Mouse (Mus musculus) stomach, postnatal 0 days (tissue): Measurements from ENCODE around the gene Vmn1r85. TPM values are rescaled to one million over a fixed set of nuclear protein-coding genes. Genes with fewer than 3 reads are reported as not detected.
"Not testable (repeated sequence)": the region's sequence is repeated elsewhere in the genome, so short reads cannot be mapped to it uniquely, and the experiment has no call there.

ENCODE experiments used
- ATAC-seq: fragments of 200-750 bp; cut with Nextera tagmentation; 2 replicates; pipeline ENCODE4 v1.8.0; 2017; ENCODE audit not compliant: low FRiP score, low TSS enrichment
- DNase-seq: peaks from one replicate; pipeline ENCODE4 v3.0.0-alpha.2; 2016; ENCODE audit warnings: low spot score
- H3K27ac ChIP-seq: fragments of 300-500 bp; sonication (generic); replicated peaks from 2 replicates; pipeline ENCODE4 v1.5.1; 2014; ENCODE audit warnings: mild to moderate bottlenecking, control low read depth
- H3K27me3 ChIP-seq: fragments of 300-500 bp; sonication (generic); 2 replicates; pipeline ENCODE4 v1.6.1; 2014; ENCODE audit warnings: low read length; ENCODE audit not compliant: control insufficient read depth, insufficient read depth
- H3K36me3 ChIP-seq: fragments of 300-500 bp; sonication (generic); 2 replicates; pipeline ENCODE4 v1.6.1; 2014; ENCODE audit warnings: low read length, mixed read lengths; ENCODE audit not compliant: control insufficient read depth, insufficient read depth
- H3K4me1 ChIP-seq: fragments of 300-500 bp; sonication (generic); replicated peaks from 2 replicates; pipeline ENCODE4 v1.6.1; 2014; ENCODE audit warnings: antibody characterized with exemption; ENCODE audit not compliant: control insufficient read depth, insufficient read depth
- H3K4me2 ChIP-seq: fragments of 300-500 bp; sonication (generic); replicated peaks from 2 replicates; pipeline ENCODE4 v1.6.1; 2014; ENCODE audit warnings: low read depth, mild to moderate bottlenecking, control low read depth, moderate library complexity
- H3K4me3 ChIP-seq: fragments of 300-500 bp; sonication (generic); 2 replicates; pipeline ENCODE4 v1.5.1; 2014; ENCODE audit warnings: low read depth, low read length, control low read depth
- H3K9ac ChIP-seq: fragments of 300-500 bp; sonication (generic); 2 replicates; pipeline ENCODE4 v1.6.1; 2014; ENCODE audit warnings: mild to moderate bottlenecking, low read length, control low read depth, mixed read lengths
- H3K9me3 ChIP-seq: fragments of 300-500 bp; sonication (generic); 2 replicates; pipeline ENCODE4 v1.6.1; 2016; ENCODE audit warnings: low read length; ENCODE audit not compliant: control insufficient read depth
- CTCF ChIP-seq: IDR thresholded peaks from 2 replicates; pipeline ENCODE4 v1.5.1; 2016; ENCODE audit warnings: antibody characterized with exemption, low read depth, mild to moderate bottlenecking, moderate library complexity
- EP300 ChIP-seq: optimal IDR thresholded peaks from 2 replicates; pipeline ENCODE3; 2016; ENCODE audit warnings: antibody characterized with exemption
- WGBS: fragments of 180-500 bp; shearing (Covaris S2); extraction: QIAGEN DNeasy Blood & Tissue Kit; methylation state at CpG from one replicate; pipeline ENCODE4 v1.1.7; 2014; 5-methylcytosine and 5-hydroxymethylcytosine counted together
- polyA plus RNA-seq: library from polyadenylated mRNA; unstranded; fragments of >200 nt; fragmentation: Nextera tagmentation; extraction: Ambion mirVana; gene quantifications from 2 replicates; pipeline ENCODE4 v1.2.1, GENCODE M21; 2015

Vmn1r85 gene
- polyA plus RNA-seq, 1 experiment from 2014 or later: not detected

DNA sequence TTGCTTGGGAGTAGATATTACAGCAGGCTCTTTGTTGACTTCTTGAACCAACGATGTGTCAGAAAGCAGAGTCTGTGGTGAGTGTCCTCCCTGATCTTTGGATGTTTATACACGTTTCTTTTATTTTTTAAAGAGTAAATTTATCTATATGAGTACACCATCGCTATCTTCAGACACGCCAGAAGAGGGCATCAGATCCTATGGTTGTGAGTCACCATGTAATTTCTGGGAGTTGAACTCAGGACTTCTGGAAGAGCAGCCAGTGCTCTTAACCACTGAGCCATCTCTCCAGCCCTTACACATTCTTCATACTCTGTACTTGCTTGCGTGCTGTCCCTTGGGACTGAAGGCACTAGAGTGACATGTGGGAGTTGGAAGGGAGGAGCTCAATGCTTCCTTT is 22.7 kb downstream of the Vmn1r85 start:
- Histone ChIP-seq H3K4me3 (no peak overlapping the region), H3K4me1 (no peaks in the 10 kb centered on the region), H3K27me3 (no peaks in the 10 kb centered on the region), H3K36me3 (no peaks in the 10 kb centered on the region), H3K27ac (no peak overlapping the region), H3K9me3 (no peaks in the 10 kb centered on the region), H3K9ac (no peak overlapping the region), H3K4me2 (no peak overlapping the region)
- WGBS: 49% methylated on average over 5 of the region's 5 CpGs
- TF ChIP-seq EP300 (no peak), CTCF (no peak)
- DNase-seq: no peak
- ATAC-seq: no peak

DNA sequence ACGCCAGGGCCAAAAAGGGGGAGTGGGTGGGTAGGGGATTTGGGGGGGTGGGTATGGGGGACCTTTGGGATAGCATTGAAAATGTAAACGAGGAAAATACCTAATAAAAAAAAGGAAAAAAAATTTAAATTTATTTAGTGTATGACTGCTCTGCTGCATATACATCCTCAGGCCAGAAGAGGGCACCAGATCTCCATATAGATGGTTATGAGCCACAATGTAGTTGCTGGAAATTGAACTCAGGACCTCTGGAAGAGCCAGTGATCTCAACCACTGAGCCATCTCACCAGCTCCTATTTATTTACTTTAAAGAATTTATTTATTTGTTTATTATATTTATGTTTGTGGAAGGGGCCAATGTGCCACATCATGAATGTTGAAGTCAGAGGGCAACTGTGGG is 31.6 kb downstream of the Vmn1r85 start:
- not testable (repeated sequence) for H3K9me3 ChIP-seq, H3K4me1 ChIP-seq, DNase-seq, ATAC-seq, H3K4me3 ChIP-seq, H3K36me3 ChIP-seq, H3K4me2 ChIP-seq, H3K9ac ChIP-seq, H3K27me3 ChIP-seq, H3K27ac ChIP-seq
- TF ChIP-seq CTCF: peak; percentile 64
- WGBS: 57% methylated on average over 2 of the region's 2 CpGs

DNA sequence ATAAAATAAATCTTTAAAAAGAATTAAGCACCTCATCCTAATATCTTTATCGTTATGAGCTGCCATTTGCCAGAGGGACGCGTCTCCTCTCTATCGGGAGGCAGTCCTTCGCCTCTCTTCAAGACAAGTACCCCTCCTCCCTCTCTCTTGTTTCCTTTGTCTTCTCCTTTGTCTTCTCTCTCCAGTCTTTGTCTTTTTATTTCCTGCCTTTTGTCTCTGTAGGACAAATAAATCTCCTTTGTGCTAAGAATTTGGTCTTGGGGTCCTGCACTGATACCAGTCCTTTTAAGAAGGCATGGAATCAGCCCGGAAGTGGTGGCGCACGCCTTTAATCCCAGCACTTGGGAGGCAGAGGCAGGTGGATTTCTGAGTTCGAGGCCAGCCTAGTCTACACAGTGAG is 35.4 kb downstream of the Vmn1r85 start:
- H3K36me3 ChIP-seq: no peaks in the 10 kb centered on the region
- no peak for ATAC-seq

DNA sequence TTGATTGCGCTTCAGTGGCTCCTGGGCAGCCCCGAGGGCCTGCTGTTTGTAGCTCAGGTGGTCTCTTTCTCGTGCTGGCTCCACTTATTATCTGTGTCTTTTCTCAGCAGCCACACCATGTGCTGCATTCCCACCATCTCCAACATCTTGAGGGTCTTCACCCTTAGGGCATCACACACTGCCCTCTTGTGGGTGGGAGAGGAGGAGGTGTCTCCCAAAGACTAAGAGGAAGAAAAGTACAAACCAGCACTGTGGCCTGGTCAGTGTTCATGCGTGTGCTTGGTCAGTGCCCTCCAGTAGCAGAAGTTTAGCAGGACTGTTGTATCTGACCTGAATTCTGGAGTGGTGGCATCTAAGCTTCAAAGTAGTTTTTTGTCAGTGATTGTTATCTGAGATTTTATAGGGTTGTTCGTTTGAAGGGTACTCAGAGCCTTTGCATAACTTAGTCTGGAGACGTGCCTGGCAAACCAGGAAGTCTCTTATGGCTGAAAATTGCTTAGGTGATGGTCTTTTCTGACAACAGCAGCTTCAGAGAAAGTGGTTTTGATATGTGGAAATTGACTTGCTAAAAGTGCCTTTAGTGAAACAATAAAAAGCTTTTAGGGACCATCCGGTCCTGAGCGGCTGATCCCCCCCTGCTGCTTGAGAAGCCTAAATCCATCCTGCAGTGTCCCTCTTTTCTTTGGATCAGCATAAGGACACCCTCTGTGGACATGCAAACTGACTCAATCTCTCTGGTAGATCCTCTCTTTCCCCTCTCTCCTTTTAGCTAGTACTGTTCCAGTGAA is 37.9 kb downstream of the Vmn1r85 start:
- DNase-seq: no peak
- no peak overlapping the region for H3K4me3 ChIP-seq
- H3K36me3 ChIP-seq: no peaks in the 10 kb centered on the region
- no peaks in the 10 kb centered on the region for H3K4me1 ChIP-seq
- no peak overlapping the region for H3K27ac ChIP-seq
- 62% methylated on average over 8 of the region's 8 CpGs for WGBS
- H3K9me3 ChIP-seq: no peaks in the 10 kb centered on the region
- ATAC-seq: no peak
- no peak overlapping the region for H3K4me2 ChIP-seq
- TF ChIP-seq EP300 (no peak), CTCF (peak; percentile 40)
- H3K9ac ChIP-seq: no peak overlapping the region
- H3K27me3 ChIP-seq: no peaks in the 10 kb centered on the region

More for the DNA sequence above, 35.4 kb downstream of the Vmn1r85 start:
- no peaks in the 10 kb centered on the region for H3K27me3 ChIP-seq
- no peak overlapping the region for H3K9ac ChIP-seq
- no peaks in the 10 kb centered on the region for H3K9me3 ChIP-seq
- H3K4me3 ChIP-seq: no peak overlapping the region
- H3K4me2 ChIP-seq: no peak overlapping the region
- no peak for DNase-seq
- no peaks in the 10 kb centered on the region for H3K4me1 ChIP-seq
- TF ChIP-seq EP300 (no peak), CTCF (no peak)
- H3K27ac ChIP-seq: no peak overlapping the region
- WGBS: 89% methylated on average over 9 of the region's 9 CpGs

DNA sequence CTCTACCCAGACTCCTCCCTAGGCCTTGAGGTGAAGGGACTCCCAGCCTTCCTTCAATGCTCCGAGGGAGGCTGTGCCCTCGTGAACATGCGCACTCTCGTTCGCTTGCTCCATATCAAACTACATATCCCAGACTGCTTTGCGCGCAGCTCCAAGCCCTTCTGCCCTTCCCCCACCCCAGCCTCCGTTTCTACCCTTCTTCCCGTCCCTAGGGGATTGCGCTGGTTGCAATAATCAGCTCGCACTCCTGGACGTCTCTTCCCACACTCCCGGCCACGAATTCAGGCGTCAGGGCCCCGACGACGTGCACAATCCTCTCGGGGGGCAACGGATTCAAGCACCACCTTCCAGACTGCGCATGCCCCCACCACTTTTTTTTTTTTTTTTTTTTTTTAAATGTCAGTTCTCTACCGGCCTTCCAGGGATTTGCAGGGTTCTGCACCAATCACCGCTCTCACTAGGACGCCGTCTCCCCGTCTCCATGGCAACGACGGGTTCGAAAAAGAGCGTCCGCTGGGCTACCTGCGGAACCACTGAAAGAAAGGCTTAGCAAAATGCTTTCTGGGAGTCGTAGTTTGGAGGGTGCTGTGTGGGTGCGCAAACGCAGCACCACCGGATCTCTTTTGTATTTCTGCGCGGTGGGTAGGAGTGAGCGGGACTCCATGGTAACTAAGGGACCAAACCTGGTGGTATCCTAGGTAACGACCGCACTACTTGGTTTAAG is 40.5 kb downstream of the Vmn1r85 start, which contains the start of gene Mzf1:
Gene Mzf1 (minus strand): TSS at position 478 of the 724 bp plus-strand sequence.
- H3K4me1 ChIP-seq: no peaks in the 10 kb centered on the region
- H3K4me2 ChIP-seq: peak within 1 kb of the TSS; percentile 63
- peak within 1 kb of the TSS; percentile 60 for H3K9ac ChIP-seq
- DNase-seq (peak; percentile 91), ATAC-seq (peak; percentile 96)
- H3K9me3 ChIP-seq: no peaks in the 10 kb centered on the region
- TF ChIP-seq CTCF (no peak), EP300 (no peak)
- H3K27ac ChIP-seq: peak within 1 kb of the TSS; percentile 53; the same call in 1 of the 2 replicates
- under 1% methylated on average over 41 of the region's 41 CpGs for WGBS
- no peaks in the 10 kb centered on the region for H3K27me3 ChIP-seq
- H3K4me3 ChIP-seq: peak within 1 kb of the TSS; percentile 59
- H3K36me3 ChIP-seq: no peaks in the 10 kb centered on the region

DNA sequence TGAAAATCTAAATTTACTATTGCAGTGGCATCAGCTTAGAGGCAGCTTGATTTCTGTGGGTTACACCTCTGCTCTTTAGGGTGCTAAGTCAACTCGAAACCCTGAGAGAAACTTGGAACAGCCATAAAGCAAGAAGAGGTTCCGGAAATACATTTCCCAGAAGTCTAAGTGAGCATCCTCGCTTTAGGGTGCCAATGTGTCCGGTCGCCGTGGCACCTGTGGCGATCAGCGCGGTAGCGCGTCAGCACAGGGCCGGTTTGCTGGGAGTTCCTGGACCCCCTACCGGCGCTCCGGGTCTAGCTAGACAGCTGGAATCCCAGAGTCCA is 41.0 kb downstream of the Vmn1r85 start:
- DNase-seq (no peak), ATAC-seq (no peak)
- H3K4me1 ChIP-seq: no peaks in the 10 kb centered on the region
- TF ChIP-seq CTCF (0 out of 2 replicates have a peak, but pooled peaks have one; percentile 4), EP300 (no peak)
- peak overlapping the region; percentile 53; the same call in 1 of the 2 replicates for H3K27ac ChIP-seq
- H3K9ac ChIP-seq: peak overlapping the region; percentile 60
- peak overlapping the region; percentile 59 for H3K4me3 ChIP-seq
- peak overlapping the region; percentile 63 for H3K4me2 ChIP-seq
- no peaks in the 10 kb centered on the region for H3K27me3 ChIP-seq
- 1% methylated on average over 15 of the region's 15 CpGs for WGBS
- H3K36me3 ChIP-seq: no peaks in the 10 kb centered on the region
- no peaks in the 10 kb centered on the region for H3K9me3 ChIP-seq
